Mouse (Mus musculus) forebrain, embryonic 14.5 days (tissue): ENCODE data around the gene Hdgfl2. TPM values are rescaled to one million over a fixed set of nuclear protein-coding genes. Genes with fewer than 3 reads are reported as not detected.

ENCODE experiments used
- ATAC-seq: fragments of 200-750 bp; cut with Nextera tagmentation; 2 replicates; pipeline ENCODE4 v1.8.0; 2017; ENCODE audit warnings: mild to moderate bottlenecking, moderate library complexity
- DNase-seq: peaks from one replicate; pipeline ENCODE4 v3.0.0-alpha.2; 2015; ENCODE audit warnings: low spot score
- H3K27ac ChIP-seq: fragments of 300-500 bp; sonication (generic); 2 replicates; pipeline ENCODE4 v1.5.1; 2014; ENCODE audit warnings: low read depth, mild to moderate bottlenecking, control low read depth, low read length, moderate library complexity
- H3K27me3 ChIP-seq: fragments of 300-500 bp; sonication (generic); replicated peaks from 2 replicates; pipeline ENCODE4 v1.6.1; 2014; ENCODE audit warnings: low read length, control low read depth, mixed read lengths; ENCODE audit not compliant: control insufficient read depth, insufficient read depth
- H3K36me3 ChIP-seq: fragments of 300-500 bp; sonication (generic); 2 replicates; pipeline ENCODE4 v1.6.1; 2014; ENCODE audit warnings: low read length, control low read depth; ENCODE audit not compliant: control insufficient read depth, insufficient read depth
- H3K4me1 ChIP-seq: fragments of 300-500 bp; sonication (generic); 2 replicates; pipeline ENCODE4 v1.6.1; 2014; ENCODE audit warnings: antibody characterized with exemption, low read length, control low read depth; ENCODE audit not compliant: control insufficient read depth, insufficient read depth
- H3K4me2 ChIP-seq: fragments of 300-500 bp; sonication (generic); 2 replicates; pipeline ENCODE4 v1.6.1; 2014; ENCODE audit warnings: mild to moderate bottlenecking, control low read depth, low read length
- H3K4me3 ChIP-seq: fragments of 300-500 bp; sonication (generic); 2 replicates; pipeline ENCODE4 v1.5.1; 2014; ENCODE audit warnings: low read depth, low read length, control low read depth
- H3K9ac ChIP-seq: fragments of 300-500 bp; sonication (generic); 2 replicates; pipeline ENCODE4 v1.6.1; 2014; ENCODE audit warnings: mild to moderate bottlenecking, low read length, control low read depth, moderate library complexity
- H3K9me3 ChIP-seq: fragments of 300-500 bp; sonication (generic); replicated peaks from 2 replicates; pipeline ENCODE4 v1.6.1; 2016; ENCODE audit warnings: low read length, control low read depth, mixed read lengths; ENCODE audit not compliant: control insufficient read depth
- WGBS: fragments of 180-500 bp; shearing (Covaris S2); extraction: QIAGEN DNeasy Blood & Tissue Kit; methylation state at CpG from one replicate; pipeline ENCODE4 v1.1.7; 2014; 5-methylcytosine and 5-hydroxymethylcytosine counted together
- polyA plus RNA-seq: library from polyadenylated mRNA; unstranded; fragments of >200 nt; fragmentation: Nextera tagmentation; extraction: Ambion mirVana; gene quantifications from 2 replicates; pipeline ENCODE4 v1.2.1, GENCODE M21; 2014

The Hdgfl2 gene
- polyA plus RNA-seq, 1 experiment from 2014 or later, result 81.5 TPM

GRCm38 (mm10) chr17:56126175-56126574, 46.7 kb downstream of the Hdgfl2 start:
- H3K9me3 ChIP-seq, result peaks cover 10% of the 10 kb centered on the region
- no peak overlapping the region for H3K9ac ChIP-seq
- ATAC-seq, result no peak
- H3K27me3 ChIP-seq, result peaks cover 35% of the 10 kb centered on the region
- H3K36me3 ChIP-seq, result peaks cover 38% of the 10 kb centered on the region
- WGBS, result 77% methylated on average over 11 of the region's 11 CpGs
- H3K4me1 ChIP-seq, result no peaks in the 10 kb centered on the region
- H3K4me3 ChIP-seq, result no peak overlapping the region
- no peak overlapping the region for H3K4me2 ChIP-seq
- no peak overlapping the region for H3K27ac ChIP-seq
- no peak for DNase-seq

- H3K4me1 ChIP-seq, result no peaks in the 10 kb centered on the region
- 85% methylated on average over 15 of the region's 15 CpGs for WGBS
- no peak overlapping the region for H3K9ac ChIP-seq
- H3K36me3 ChIP-seq, result peaks cover 37% of the 10 kb centered on the region
- H3K27me3 ChIP-seq, result peaks cover 15% of the 10 kb centered on the region
- no peak for DNase-seq
- H3K27ac ChIP-seq, result no peak overlapping the region
- H3K4me3 ChIP-seq, result no peak overlapping the region
- no peaks in the 10 kb centered on the region for H3K9me3 ChIP-seq
- no peak for ATAC-seq
- no peak overlapping the region for H3K4me2 ChIP-seq
These were observed 48.8 kb downstream of the Hdgfl2 start for GRCm38 (mm10) chr17:56128246-56128645.

GRCm38 (mm10) chr17:56131136-56131535, 51.7 kb downstream of the Hdgfl2 start:
- Histone ChIP-seq H3K9me3 (no peaks in the 10 kb centered on the region), H3K4me2 (no peak overlapping the region), H3K4me1 (0 out of 2 replicates have a peak, but pooled peaks cover 7% of the 10 kb centered on the region), H3K27me3 (no peaks in the 10 kb centered on the region), H3K27ac (no peak overlapping the region), H3K4me3 (no peak overlapping the region), H3K36me3 (peaks cover 23% of the 10 kb centered on the region), H3K9ac (no peak overlapping the region)
- ATAC-seq, result no peak
- DNase-seq, result no peak
- 91% methylated on average over 10 of the region's 10 CpGs for WGBS

GRCm38 (mm10) chr17:56131814-56132213, 52.4 kb downstream of the Hdgfl2 start:
- Histone ChIP-seq H3K4me3 (no peak overlapping the region), H3K9ac (no peak overlapping the region), H3K27ac (no peak overlapping the region), H3K27me3 (no peaks in the 10 kb centered on the region), H3K9me3 (no peaks in the 10 kb centered on the region), H3K4me2 (no peak overlapping the region), H3K4me1 (0 out of 2 replicates have a peak, but pooled peaks cover 7% of the 10 kb centered on the region), H3K36me3 (peaks cover 23% of the 10 kb centered on the region)
- ATAC-seq (peak; percentile 47; the same call in 1 of the 2 replicates), DNase-seq (peak; percentile 57)
- WGBS, result 38% methylated on average over 7 of the region's 7 CpGs

GRCm38 (mm10) chr17:56132661-56133060, 53.2 kb downstream of the Hdgfl2 start:
- ATAC-seq, result 0 out of 2 replicates have a peak, but pooled peaks have one; percentile 15

GRCm38 (mm10) chr17:56133457-56134363, 54.3 kb downstream of the Hdgfl2 start:
- ATAC-seq, result no peak
- no peak overlapping the region for H3K27ac ChIP-seq

More at GRCm38 (mm10) chr17:56132661-56133060, 53.2 kb downstream of the Hdgfl2 start:
- no peaks in the 10 kb centered on the region for H3K27me3 ChIP-seq
- H3K4me1 ChIP-seq, result 0 out of 2 replicates have a peak, but pooled peaks cover 7% of the 10 kb centered on the region
- 3% methylated on average over 14 of the region's 14 CpGs for WGBS
- H3K4me2 ChIP-seq, result no peak overlapping the region
- H3K9ac ChIP-seq, result no peak overlapping the region
- no peak overlapping the region for H3K27ac ChIP-seq
- peak; percentile 46 for DNase-seq
- H3K4me3 ChIP-seq, result no peak overlapping the region
- peaks cover 18% of the 10 kb centered on the region for H3K36me3 ChIP-seq
- H3K9me3 ChIP-seq, result no peaks in the 10 kb centered on the region

GRCm38 (mm10) chr17:56134463-56134971, 55.1 kb downstream of the Hdgfl2 start:
- no peak overlapping the region for H3K9ac ChIP-seq
- DNase-seq (peak; percentile 30), ATAC-seq (no peak)
- H3K27me3 ChIP-seq, result peaks cover 8% of the 10 kb centered on the region; the same call in 1 of the 2 replicates
- H3K4me3 ChIP-seq, result no peak overlapping the region
- peaks cover 11% of the 10 kb centered on the region; the same call in 1 of the 2 replicates for H3K4me1 ChIP-seq
- no peaks in the 10 kb centered on the region for H3K9me3 ChIP-seq
- peaks cover 8% of the 10 kb centered on the region for H3K36me3 ChIP-seq
- no peak overlapping the region for H3K27ac ChIP-seq
- peak overlapping the region; percentile 38 for H3K4me2 ChIP-seq
- WGBS, result 3% methylated on average over 27 of the region's 27 CpGs

More at GRCm38 (mm10) chr17:56133457-56134363, 54.3 kb downstream of the Hdgfl2 start:
- peaks cover 10% of the 10 kb centered on the region for H3K36me3 ChIP-seq
- 0 out of 2 replicates have a peak overlapping the region, but pooled peaks have one; percentile 13 for H3K9ac ChIP-seq
- H3K4me1 ChIP-seq, result peaks cover 11% of the 10 kb centered on the region; the same call in 1 of the 2 replicates
- 0 out of 2 replicates have a peak, but pooled peaks cover 3% of the 10 kb centered on the region for H3K27me3 ChIP-seq
- no peak for DNase-seq
- no peaks in the 10 kb centered on the region for H3K9me3 ChIP-seq
- 26% methylated on average over 17 of the region's 21 CpGs for WGBS
- peak overlapping the region; percentile 38 for H3K4me2 ChIP-seq
- H3K4me3 ChIP-seq, result no peak overlapping the region

- DNase-seq, result no peak
- Histone ChIP-seq H3K4me1 (peaks cover 12% of the 10 kb centered on the region), H3K36me3 (no peaks in the 10 kb centered on the region), H3K27ac (no peak overlapping the region), H3K4me3 (no peak overlapping the region), H3K9ac (no peak overlapping the region), H3K9me3 (no peaks in the 10 kb centered on the region), H3K27me3 (peaks cover 19% of the 10 kb centered on the region), H3K4me2 (no peak overlapping the region)
- ATAC-seq, result no peak
- 86% methylated on average over 7 of the region's 7 CpGs for WGBS
These were observed 57.1 kb downstream of the Hdgfl2 start for GRCm38 (mm10) chr17:56136558-56136957.
